Comparison of ENCODE assay signal across 18 mouse cellular contexts in genomic region chr5:32886739-32887138, GRCm38 (mm10). TPM values are rescaled to one million over a fixed set of nuclear protein-coding genes. Genes with fewer than 3 reads are reported as not detected.
"Had no signal": no experiment of that assay in that cellular context is flagged by ENCODE, and none has a peak within 500 bp of the region (broad histone marks: within the 10 kb centered on the region; RNA-seq: fewer than 3 reads in every experiment).

No protein-coding gene starts in this region.

- DNase-seq: cerebellum, adult 8-10 months; cerebellum, adult 9-10 months; cerebellum, adult 9-11 months; cerebellum, postnatal 10 days; cerebellum, postnatal 14 days; cerebellum, postnatal 25 days; cerebellum, postnatal 36 days; embryo, embryonic 11 days; forebrain, postnatal 0 days; gastrocnemius, adult 2 months; gastrocnemius, postnatal 10 days; gastrocnemius, postnatal 14 days; gastrocnemius, postnatal 25 days; gastrocnemius, postnatal 36 days; heart, adult 18-20 months; heart, adult 2 months had no signal

RNA-seq across cellular contexts. Expression of gene Gm20671, which starts 59.8 kb away (rescaled TPM):
- total RNA-seq: common myeloid progenitor, adult 5-6 weeks; gastrocnemius, adult 2 months; gastrocnemius, postnatal 10 days; gastrocnemius, postnatal 14 days; gastrocnemius, postnatal 25 days; gastrocnemius, postnatal 4 days had no signal
